Mouse (Mus musculus) spleen, adult 2 months (tissue): ENCODE measurements around the gene Ppp1r12a. TPM values are rescaled to one million over a fixed set of nuclear protein-coding genes. Genes with fewer than 3 reads are reported as not detected.

Experiments used
- DNase-seq, 2 experiments: peaks; one replicate each; pipeline versions ENCODE4 v3.0.0 to v3.0.0-alpha.2; 2012 to 2021; ENCODE audit warnings: low spot score in 2 of 2, low read depth in 1 of 2
- H3K27ac ChIP-seq: fragments of 200-500 bp; 2 replicates; pipeline ENCODE4 v1.5.1; 2012; ENCODE audit warnings: low read length, inconsistent platforms; ENCODE audit not compliant: insufficient read depth
- H3K27me3 ChIP-seq: fragments of 200-500 bp; 2 replicates; pipeline ENCODE4 v1.6.1; 2012; ENCODE audit warnings: mild to moderate bottlenecking, moderate library complexity, low read length, inconsistent platforms; ENCODE audit not compliant: control insufficient read depth, insufficient read depth
- H3K36me3 ChIP-seq: fragments of 200-500 bp; 2 replicates; pipeline ENCODE4 v1.6.1; 2012; ENCODE audit warnings: mild to moderate bottlenecking, low read length, inconsistent platforms; ENCODE audit not compliant: control insufficient read depth, insufficient read depth
- H3K4me1 ChIP-seq: fragments of 200-500 bp; 2 replicates; pipeline ENCODE4 v1.6.1; 2011; ENCODE audit warnings: inconsistent platforms; ENCODE audit not compliant: control insufficient read depth, insufficient read depth, insufficient read length
- H3K4me3 ChIP-seq: fragments of 200-500 bp; 2 replicates; pipeline ENCODE4 v1.5.1; 2011; ENCODE audit warnings: mild to moderate bottlenecking, inconsistent platforms; ENCODE audit not compliant: insufficient read depth, insufficient read length; ENCODE audit errors: extremely low read depth
- CTCF ChIP-seq: fragments of 200-500 bp; IDR thresholded peaks from 2 replicates; pipeline ENCODE4 v1.5.1; 2011; ENCODE audit warnings: mild to moderate bottlenecking, inconsistent platforms; ENCODE audit not compliant: insufficient read depth, insufficient read length, insufficient replicate concordance; ENCODE audit errors: extremely low read depth
- POLR2A ChIP-seq: fragments of 200-500 bp; IDR thresholded peaks from 2 replicates; pipeline ENCODE4 v1.6.1; 2011; ENCODE audit warnings: low read depth, low read length, inconsistent platforms
- WGBS: fragments of 180-500 bp; shearing (Covaris S2); methylation state at CpG from one replicate; pipeline ENCODE4 v1.1.7; 2018; 5-methylcytosine and 5-hydroxymethylcytosine counted together
- polyA plus RNA-seq: library from polyadenylated mRNA; depleted of rRNA; stranded (reverse); fragments of >200 nt; gene quantifications from 2 replicates; pipeline ENCODE4 v1.2.3, GENCODE M21; 2012

The Ppp1r12a gene
- polyA plus RNA-seq, 1 experiment, result 13.6 TPM

DNA sequence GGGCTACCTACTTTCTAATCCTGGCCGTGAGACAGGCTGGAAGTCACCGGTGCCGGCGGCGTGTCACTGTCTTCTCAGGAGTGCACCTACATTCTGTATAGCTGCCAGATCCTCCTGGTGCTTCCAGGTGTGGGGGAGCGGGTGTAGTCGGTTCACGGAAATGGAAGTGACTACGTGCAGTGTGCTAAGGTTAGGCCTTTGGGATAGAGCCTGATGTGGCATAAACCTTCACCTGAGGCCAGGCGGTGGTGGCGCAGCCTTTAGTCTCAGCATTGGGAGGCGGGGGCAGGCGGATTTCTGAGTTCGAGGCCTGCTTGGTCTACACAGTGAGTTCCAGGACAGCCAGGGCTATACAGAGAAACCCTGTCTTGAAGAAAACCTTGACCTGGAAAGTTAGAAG is 3.0 kb upstream of the Ppp1r12a start:
- 91% methylated on average over 14 of the region's 14 CpGs for WGBS
- no peaks in the 10 kb centered on the region for H3K27me3 ChIP-seq
- H3K4me1 ChIP-seq, result 0 out of 2 replicates have a peak, but pooled peaks cover 2% of the 10 kb centered on the region
- no peaks in the 10 kb centered on the region for H3K36me3 ChIP-seq
- TF ChIP-seq CTCF (no peak), POLR2A (no peak)
- H3K4me3 ChIP-seq, result no peak overlapping the region
- H3K27ac ChIP-seq, result no peak overlapping the region
- no peak for DNase-seq

DNA sequence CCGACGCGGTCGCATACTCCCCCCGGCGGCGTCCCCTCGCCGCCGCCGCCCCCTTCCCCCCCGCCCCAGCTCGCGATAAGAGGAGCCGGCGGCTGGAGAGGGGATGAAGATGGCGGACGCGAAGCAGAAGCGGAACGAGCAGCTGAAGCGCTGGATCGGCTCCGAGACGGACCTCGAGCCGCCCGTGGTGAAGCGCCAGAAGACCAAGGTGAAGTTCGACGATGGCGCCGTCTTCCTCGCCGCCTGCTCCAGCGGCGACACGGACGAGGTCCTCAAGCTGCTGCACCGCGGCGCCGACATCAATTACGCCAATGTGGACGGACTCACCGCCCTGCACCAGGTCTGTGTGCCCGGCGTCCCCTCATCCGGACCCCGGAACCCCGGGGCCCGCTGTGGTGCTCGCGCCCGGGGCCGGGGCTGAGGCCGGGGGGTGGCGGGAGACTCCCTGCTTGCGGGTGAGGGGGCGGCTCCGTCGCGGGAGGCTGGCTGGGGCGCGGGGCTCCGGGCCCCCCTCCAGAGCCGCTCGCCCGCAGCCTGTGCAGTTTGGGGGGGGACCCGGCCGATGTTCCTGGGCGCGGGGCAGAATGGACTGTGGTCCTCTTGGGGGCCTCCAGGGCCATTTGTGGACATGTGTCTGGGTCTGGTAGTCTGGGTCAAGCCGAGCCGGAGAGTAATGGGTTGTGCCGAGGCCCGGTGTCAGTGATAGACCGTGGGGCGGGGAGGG is 466 bp downstream of the Ppp1r12a start:
- no peaks in the 10 kb centered on the region for H3K27me3 ChIP-seq
- TF ChIP-seq POLR2A (no peak), CTCF (no peak)
- H3K4me1 ChIP-seq, result peaks cover 7% of the 10 kb centered on the region; the same call in 1 of the 2 replicates
- WGBS, result 2% methylated on average over 77 of the region's 79 CpGs
- DNase-seq, result peak in 1 of 2 experiments; percentile 48
- H3K4me3 ChIP-seq, result peak overlapping the region; percentile 100
- H3K27ac ChIP-seq, result peak overlapping the region; percentile 99
- H3K36me3 ChIP-seq, result no peaks in the 10 kb centered on the region

DNA sequence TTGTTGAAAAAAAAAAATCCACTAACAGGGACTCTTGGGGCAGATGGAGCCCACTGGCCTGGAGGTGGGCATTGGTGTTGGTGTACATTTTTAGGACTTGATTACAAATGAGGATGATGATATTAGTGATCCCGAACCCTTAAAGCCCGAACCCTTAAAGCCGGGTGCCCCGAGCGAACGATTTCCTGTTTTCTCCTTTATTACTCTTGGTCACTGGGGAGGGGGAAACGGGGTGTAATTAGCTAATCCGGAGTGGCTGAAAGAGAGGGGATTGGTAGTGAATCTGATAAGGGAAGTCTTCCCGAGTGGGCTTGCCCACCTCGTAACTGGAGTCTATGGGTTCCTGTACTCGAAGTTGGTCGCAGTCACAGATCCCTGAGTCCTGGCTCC is 1.0 kb downstream of the Ppp1r12a start:
- DNase-seq, result no peak
- no peak for TF ChIP-seq POLR2A
- no peak for TF ChIP-seq CTCF
- H3K36me3 ChIP-seq, result no peaks in the 10 kb centered on the region
- peaks cover 7% of the 10 kb centered on the region; the same call in 1 of the 2 replicates for H3K4me1 ChIP-seq
- peak overlapping the region; percentile 99 for H3K27ac ChIP-seq
- peak overlapping the region; percentile 100 for H3K4me3 ChIP-seq
- H3K27me3 ChIP-seq, result no peaks in the 10 kb centered on the region
- WGBS, result 1% methylated on average over 12 of the region's 12 CpGs

DNA sequence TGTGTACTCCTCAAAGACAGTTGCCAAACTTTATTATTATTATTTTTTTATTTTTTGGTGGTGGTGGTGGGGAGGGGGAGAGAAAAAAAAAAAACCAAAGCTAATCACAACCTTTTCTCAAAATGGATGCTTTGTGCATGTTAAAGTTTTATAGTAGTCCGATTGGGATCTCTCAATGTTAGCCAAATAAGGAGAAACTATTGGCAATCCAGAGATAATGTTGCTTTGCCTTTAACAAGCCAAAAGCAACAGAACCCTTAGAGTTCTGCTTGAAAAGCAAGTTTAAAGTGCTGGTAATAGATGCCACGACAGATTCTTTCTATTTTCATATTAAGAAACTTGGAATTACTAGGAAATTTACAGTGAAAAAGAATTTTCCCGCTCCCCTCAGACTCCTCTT is 1.5 kb downstream of the Ppp1r12a start:
- 27% methylated on average over 3 of the region's 3 CpGs for WGBS
- Histone ChIP-seq H3K27ac (0 out of 2 replicates have a peak overlapping the region, but pooled peaks have one; percentile 8), H3K36me3 (no peaks in the 10 kb centered on the region), H3K4me3 (peak overlapping the region; percentile 100), H3K27me3 (no peaks in the 10 kb centered on the region), H3K4me1 (peaks cover 10% of the 10 kb centered on the region; the same call in 1 of the 2 replicates)
- TF ChIP-seq POLR2A, result no peak
- DNase-seq, result no peak

DNA sequence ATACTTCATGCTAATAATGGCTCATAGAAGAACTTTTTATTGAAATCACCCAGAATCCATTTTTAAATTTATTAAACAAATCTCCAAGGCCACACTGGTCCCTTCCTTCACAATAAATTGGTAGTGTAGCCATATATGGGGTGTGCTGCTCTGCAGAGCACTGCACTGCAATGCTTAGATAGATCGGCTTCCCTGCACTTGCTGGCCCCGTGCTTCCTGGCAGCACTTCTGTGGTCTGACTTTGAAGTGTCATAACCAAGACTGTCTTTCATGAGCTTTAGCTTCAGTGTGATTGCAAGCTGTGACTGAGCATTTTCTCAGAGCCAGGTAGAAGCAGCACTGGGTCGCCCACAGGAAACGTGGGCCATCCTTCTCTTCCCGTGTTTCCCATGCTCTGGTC is 5.8 kb downstream of the Ppp1r12a start:
- Histone ChIP-seq H3K4me1 (peaks cover 9% of the 10 kb centered on the region), H3K36me3 (no peaks in the 10 kb centered on the region), H3K27ac (no peak overlapping the region), H3K4me3 (no peak overlapping the region), H3K27me3 (no peaks in the 10 kb centered on the region)
- TF ChIP-seq CTCF, result no peak
- TF ChIP-seq POLR2A, result no peak
- 12% methylated on average over 5 of the region's 5 CpGs for WGBS
- peak in 1 of 2 experiments; percentile 38 for DNase-seq

DNA sequence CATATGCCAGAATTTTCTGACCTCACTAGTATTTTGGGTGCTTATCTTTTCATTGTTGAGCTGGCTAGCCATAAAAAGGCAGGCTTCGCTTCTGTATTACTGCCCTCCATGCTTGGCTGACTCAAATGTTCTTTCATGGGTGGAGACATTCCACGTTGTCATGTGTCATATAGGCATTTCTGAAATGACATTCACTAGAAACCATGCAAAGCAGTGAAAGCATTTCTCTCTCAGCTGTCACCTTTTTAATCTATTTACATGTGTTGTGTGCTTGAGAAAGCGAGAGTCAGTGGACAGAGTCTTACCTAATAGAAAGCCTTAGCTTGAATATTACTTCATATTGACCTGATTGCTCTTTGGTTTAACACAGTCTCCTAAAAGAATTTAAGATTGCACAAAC is 8.8 kb downstream of the Ppp1r12a start:
- Histone ChIP-seq H3K4me3 (no peak overlapping the region), H3K27me3 (no peaks in the 10 kb centered on the region), H3K27ac (no peak overlapping the region), H3K4me1 (peaks cover 8% of the 10 kb centered on the region), H3K36me3 (no peaks in the 10 kb centered on the region)
- TF ChIP-seq POLR2A, result no peak
- no peak for TF ChIP-seq CTCF
- DNase-seq, result no peak
- WGBS, result 49% methylated on average over 3 of the region's 3 CpGs

DNA sequence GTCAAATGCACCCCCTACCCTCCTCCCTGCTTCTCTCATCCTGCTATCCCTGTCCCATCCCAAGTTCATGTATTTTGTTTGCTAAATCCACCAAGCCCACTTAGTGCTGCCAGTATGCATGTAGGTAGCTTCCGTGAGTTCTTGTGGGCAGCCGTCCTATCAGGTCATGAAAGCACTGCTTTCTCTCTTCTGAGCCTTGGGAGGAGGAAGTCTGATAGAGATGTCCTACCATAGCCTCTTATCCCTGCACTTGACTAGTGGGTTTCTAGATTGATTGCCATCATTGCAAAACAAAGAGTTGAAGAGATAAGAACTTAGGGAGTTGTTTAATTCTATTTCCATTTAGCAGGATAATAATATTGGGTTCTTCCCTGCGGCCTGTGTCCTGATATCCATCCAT is 9.6 kb downstream of the Ppp1r12a start:
- peaks cover 8% of the 10 kb centered on the region for H3K4me1 ChIP-seq

More for the DNA sequence above, 9.6 kb downstream of the Ppp1r12a start:
- Histone ChIP-seq H3K27me3 (no peaks in the 10 kb centered on the region), H3K27ac (no peak overlapping the region), H3K4me3 (no peak overlapping the region), H3K36me3 (no peaks in the 10 kb centered on the region)
- WGBS, result 81% methylated on average over 3 of the region's 3 CpGs
- DNase-seq, result no peak
- TF ChIP-seq CTCF, result no peak
- no peak for TF ChIP-seq POLR2A
